Mouse (Mus musculus): ENCODE measurements at regions not wholly inside any gene's neighbourhood (a gene's known extent, or its start where the extent isn't known, plus 50 kb on each side); places are given as distances from the start of the nearest gene placed in this dataset.

DNA sequence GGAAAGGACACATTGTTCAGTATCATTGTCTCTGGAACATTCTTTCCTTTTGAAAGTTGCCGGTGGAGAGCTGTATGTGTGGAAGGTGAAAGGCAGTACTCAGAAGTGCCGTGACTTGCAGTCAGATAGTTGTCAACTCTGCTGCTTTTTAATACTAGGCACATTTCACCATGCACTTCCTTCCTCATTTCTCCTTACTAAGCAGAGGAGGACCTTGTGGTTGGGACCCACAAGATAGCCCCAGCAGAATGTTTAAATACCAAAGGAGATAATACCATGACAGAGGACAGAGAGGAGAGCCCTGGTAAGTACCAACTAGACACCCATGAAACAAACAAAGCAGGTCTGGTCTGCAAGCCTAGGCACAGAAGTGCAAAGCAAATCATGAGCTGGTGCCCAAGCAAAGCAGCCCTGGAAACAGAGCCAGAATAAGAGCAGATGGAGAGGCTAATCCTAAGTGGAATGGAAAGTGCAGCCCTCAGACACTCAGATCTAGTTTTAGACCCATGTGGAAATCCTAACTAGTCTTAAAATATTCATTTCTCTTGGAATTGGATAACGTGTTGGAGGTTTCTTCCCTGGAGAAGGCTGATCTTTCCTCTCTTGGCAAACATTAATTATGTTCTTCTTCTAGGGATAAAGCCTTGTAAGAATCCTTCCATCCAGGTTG lies 341.4 kb downstream of the Insc start:
- no peak overlapping the region for H3K27ac ChIP-seq
- 80% methylated on average over 3 of the region's 3 CpGs for WGBS
- no peak overlapping the region for H3K4me2 ChIP-seq (replicated peaks)
- no peaks in the 10 kb centered on the region for H3K36me3 ChIP-seq
- ATAC-seq (ENCODE audit: insufficient number of reproducible peaks, insufficient read depth, low FRiP score, low TSS enrichment) = no peak
- no peaks in the 10 kb centered on the region for H3K27me3 ChIP-seq
- H3K9ac ChIP-seq = no peak overlapping the region
- H3K9me3 ChIP-seq = no peaks in the 10 kb centered on the region
- H3K4me1 ChIP-seq = no peaks in the 10 kb centered on the region
- no peak overlapping the region for H3K4me3 ChIP-seq

DNA sequence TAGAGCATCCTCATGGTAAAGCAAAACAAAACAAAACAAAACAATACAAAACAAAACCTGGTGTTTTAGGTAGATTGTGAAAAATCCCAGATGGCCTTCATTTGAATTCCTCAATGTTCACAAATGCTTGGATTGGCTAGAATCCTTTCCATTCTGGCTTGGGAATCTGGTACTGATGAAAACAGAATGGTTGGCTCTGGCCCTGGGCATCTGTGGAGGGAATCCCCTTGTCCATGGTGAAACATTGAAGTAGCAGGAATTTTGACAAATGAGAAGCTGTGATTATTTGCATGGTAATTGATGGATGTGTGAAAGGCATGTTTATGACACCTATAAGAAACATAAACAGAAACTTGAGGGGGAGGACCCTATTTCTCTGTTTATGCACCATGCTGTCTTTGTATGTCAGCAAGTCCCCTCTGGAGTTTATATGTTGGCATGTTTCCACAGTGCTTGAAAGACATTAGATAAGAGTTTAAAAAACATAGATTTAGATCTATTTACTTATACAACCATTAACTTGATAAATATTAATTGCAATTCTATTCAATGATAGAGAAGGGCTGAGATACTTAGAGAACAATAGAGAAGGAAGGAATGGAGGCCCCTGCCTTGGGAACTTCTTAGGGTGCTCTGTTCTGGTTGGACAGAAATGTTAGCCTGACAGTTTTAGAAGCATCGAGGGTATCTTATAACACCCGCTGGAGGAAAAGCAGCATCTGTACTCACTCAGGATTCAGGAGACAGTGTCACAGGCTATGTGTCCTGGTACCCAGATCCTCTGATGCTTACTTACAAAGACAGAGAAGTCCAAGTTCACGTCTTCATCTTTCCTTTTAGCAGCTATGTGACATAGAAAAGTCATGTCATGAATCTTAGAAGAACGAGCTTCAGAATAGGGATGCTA lies 343.3 kb downstream of the Insc start:
- Histone ChIP-seq H3K9me3 (no peaks in the 10 kb centered on the region), H3K27ac (no peak overlapping the region), H3K36me3 (no peaks in the 10 kb centered on the region), H3K4me1 (no peaks in the 10 kb centered on the region), H3K4me3 (no peak overlapping the region), H3K9ac (no peak overlapping the region), H3K4me2 (replicated peaks) (no peak overlapping the region), H3K27me3 (no peaks in the 10 kb centered on the region)
- no peak for ATAC-seq (ENCODE audit: insufficient number of reproducible peaks, insufficient read depth, low FRiP score, low TSS enrichment)
- WGBS = 70% methylated on average over 4 of the region's 4 CpGs

DNA sequence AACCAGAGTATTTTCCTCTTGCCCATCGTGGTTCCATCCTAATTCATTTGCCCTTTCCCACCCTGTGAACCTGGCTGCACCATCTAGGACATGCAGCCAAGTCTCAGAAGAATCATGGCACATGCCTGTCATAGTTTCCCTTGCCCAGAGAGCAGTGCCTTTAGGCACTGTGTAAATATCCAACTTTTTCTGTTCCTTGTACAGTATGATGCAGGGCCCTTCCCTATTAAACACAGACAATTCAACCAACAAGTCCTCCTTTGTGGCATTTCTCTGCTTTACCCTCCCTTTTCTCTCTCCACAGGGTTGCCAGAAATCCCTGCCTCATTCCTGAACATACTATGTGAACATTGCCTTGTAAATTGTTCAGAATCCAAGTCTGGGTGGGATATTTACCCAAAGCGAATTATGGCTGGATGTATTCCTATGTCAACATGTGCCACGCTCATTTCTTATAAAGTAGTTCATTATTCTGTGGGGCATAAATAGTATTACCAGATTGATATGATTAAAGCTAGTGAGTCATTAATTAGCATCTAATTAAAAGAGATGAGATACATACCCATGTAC lies 349.1 kb downstream of the Insc start:
- Histone ChIP-seq H3K36me3 (no peaks in the 10 kb centered on the region), H3K9me3 (no peaks in the 10 kb centered on the region), H3K9ac (no peak overlapping the region), H3K4me1 (no peaks in the 10 kb centered on the region), H3K27ac (no peak overlapping the region), H3K27me3 (no peaks in the 10 kb centered on the region), H3K4me3 (no peak overlapping the region), H3K4me2 (replicated peaks) (no peak overlapping the region)
- 72% methylated on average over 3 of the region's 3 CpGs for WGBS
- no peak for ATAC-seq (ENCODE audit: insufficient number of reproducible peaks, insufficient read depth, low FRiP score, low TSS enrichment)

DNA sequence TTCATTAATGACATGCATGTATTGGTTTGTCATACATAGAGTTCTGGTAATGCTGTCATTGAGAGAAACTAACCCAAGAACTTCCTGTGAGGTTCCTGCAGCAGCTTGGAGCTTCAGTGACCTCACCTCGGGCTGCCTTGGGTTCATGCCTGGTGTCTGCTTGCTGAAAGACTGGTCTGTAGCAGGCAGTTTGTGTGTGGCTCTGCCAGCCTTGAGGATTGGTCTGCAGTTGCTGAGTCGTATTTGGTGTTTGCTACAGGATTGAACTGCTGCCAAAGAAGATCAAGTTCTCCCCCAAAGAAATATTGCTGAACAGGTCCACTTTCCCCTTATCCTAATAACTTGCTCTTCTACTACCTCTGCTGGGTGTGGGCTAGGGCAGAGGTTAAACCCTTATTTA lies 362.5 kb downstream of the Insc start:
- Histone ChIP-seq H3K27me3 (no peaks in the 10 kb centered on the region), H3K27ac (no peak overlapping the region), H3K9me3 (no peaks in the 10 kb centered on the region), H3K36me3 (no peaks in the 10 kb centered on the region), H3K4me3 (no peak overlapping the region), H3K9ac (no peak overlapping the region), H3K4me1 (no peaks in the 10 kb centered on the region), H3K4me2 (replicated peaks) (no peak overlapping the region)
- 64% methylated on average over 2 of the region's 2 CpGs for WGBS
- ATAC-seq (ENCODE audit: insufficient number of reproducible peaks, insufficient read depth, low FRiP score, low TSS enrichment) = no peak

DNA sequence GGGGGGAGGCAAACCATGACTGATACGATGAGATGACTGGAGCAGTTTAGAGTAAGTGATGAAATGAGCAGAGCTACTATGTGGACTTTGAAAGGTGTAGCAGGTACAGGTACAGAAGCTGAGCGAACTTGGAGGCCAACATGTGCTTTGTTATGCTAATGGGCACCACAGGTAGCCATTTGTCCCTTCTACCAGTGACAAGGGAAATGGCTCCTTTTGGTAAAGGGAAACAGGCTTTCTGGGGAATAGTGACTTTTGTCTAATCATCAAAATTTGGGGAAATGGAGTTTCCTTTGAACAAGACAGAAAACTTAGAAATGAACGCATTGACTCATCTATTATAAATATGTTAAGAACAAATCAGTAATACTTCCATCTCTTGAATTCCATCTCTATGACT lies 368.8 kb downstream of the Insc start:
- Histone ChIP-seq H3K9me3 (no peaks in the 10 kb centered on the region), H3K4me1 (no peaks in the 10 kb centered on the region), H3K4me2 (replicated peaks) (no peak overlapping the region), H3K27me3 (no peaks in the 10 kb centered on the region), H3K9ac (no peak overlapping the region), H3K27ac (no peak overlapping the region), H3K36me3 (no peaks in the 10 kb centered on the region), H3K4me3 (no peak overlapping the region)
- no peak for ATAC-seq (ENCODE audit: insufficient number of reproducible peaks, insufficient read depth, low FRiP score, low TSS enrichment)
- 52% methylated on average over 3 of the region's 3 CpGs for WGBS

DNA sequence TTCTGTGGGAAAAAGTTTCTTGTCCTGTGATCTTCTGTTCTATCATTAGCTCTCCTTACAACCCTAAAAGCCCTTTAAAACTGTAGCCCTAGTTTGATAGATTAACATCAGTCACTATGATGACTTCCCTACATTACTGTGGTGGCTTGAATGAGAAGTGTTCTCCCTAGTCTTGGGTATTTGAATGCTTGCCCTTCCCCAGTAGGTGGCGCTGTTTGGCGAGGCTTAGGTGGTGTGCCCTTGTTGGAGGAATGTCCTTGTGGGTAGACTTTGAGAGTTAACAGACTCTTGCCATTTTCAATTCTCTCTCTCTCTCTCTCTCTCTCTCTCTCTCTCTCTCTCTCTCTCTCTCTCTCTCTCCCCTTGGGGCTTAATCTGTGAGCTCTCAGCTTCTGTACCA lies 379.8 kb downstream of the Insc start:
- WGBS = 58% methylated on average over 2 of the region's 2 CpGs
- no peak overlapping the region for H3K4me3 ChIP-seq
- H3K4me1 ChIP-seq = no peaks in the 10 kb centered on the region
- no peaks in the 10 kb centered on the region for H3K9me3 ChIP-seq
- no peak overlapping the region for H3K27ac ChIP-seq
- ATAC-seq (ENCODE audit: insufficient number of reproducible peaks, insufficient read depth, low FRiP score, low TSS enrichment) = no peak
- H3K36me3 ChIP-seq = no peaks in the 10 kb centered on the region
- no peak overlapping the region for H3K4me2 ChIP-seq (replicated peaks)
- no peak overlapping the region for H3K9ac ChIP-seq
- 0 out of 2 replicates have a peak, but pooled peaks cover 3% of the 10 kb centered on the region for H3K27me3 ChIP-seq

DNA sequence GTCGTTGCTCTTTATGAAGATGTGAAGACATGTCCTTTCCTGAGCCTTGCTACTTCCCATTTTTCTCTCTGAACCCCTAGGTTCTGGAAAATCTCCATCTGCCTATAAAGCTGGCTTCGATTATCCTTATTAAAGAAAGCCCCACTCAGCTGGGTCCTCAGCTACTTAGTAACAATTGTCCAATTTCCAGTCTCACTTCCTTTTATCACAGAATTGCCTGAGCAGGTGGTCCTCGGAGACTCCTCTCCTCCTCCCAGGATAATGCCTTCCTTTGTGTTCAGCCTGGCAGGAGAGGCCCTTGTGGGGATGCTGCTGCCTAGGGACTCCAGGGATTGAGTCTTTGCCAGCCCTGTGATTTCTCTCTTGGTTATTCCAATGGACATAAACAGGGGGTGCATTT lies 385.5 kb downstream of the Insc start:
- Histone ChIP-seq H3K27me3 (0 out of 2 replicates have a peak, but pooled peaks cover 3% of the 10 kb centered on the region), H3K36me3 (no peaks in the 10 kb centered on the region), H3K9ac (no peak overlapping the region), H3K4me3 (no peak overlapping the region), H3K4me1 (no peaks in the 10 kb centered on the region), H3K27ac (no peak overlapping the region), H3K9me3 (no peaks in the 10 kb centered on the region), H3K4me2 (replicated peaks) (no peak overlapping the region)
- 28% methylated on average over 3 of the region's 3 CpGs for WGBS
- ATAC-seq (ENCODE audit: insufficient number of reproducible peaks, insufficient read depth, low FRiP score, low TSS enrichment) = no peak

DNA sequence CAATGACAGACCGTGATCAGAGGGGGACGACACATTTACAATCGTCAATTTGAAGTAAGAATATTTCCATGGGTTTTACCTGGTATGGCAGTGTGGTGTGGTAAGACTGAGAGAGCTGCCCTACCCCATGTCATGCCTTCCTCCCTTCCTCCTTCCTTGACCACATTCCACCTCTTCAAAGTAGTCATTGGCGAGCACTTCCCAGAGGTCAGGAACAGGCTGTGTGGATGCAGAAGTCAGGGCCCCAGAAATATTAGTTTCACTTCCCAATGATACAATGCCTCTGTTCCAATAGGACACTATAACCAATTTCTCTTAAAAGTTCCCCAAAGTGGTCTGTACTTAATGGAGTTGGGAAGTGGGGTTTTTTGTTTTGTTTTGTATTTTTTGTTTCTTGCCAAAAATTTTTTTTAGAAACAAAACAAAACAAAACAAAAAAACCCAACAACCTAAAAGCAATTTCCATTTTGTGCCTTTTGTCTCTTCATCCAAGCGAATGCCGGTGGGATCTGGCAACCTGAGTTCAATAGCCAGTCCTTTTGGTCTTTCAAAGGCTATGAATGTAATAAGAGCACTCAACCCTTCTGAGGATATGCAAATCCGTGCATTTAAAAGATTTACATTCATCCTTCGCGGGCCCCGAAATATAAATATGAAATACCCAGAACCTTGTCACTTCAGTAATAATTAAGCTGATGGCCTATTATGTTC lies 387.9 kb downstream of the Insc start:
- Histone ChIP-seq H3K4me2 (replicated peaks) (no peak overlapping the region), H3K36me3 (no peaks in the 10 kb centered on the region), H3K27me3 (0 out of 2 replicates have a peak, but pooled peaks cover 3% of the 10 kb centered on the region), H3K4me3 (no peak overlapping the region), H3K4me1 (no peaks in the 10 kb centered on the region), H3K9me3 (no peaks in the 10 kb centered on the region), H3K9ac (no peak overlapping the region), H3K27ac (no peak overlapping the region)
- WGBS = 88% methylated on average over 10 of the region's 10 CpGs
- ATAC-seq (ENCODE audit: insufficient number of reproducible peaks, insufficient read depth, low FRiP score, low TSS enrichment) = no peak

DNA sequence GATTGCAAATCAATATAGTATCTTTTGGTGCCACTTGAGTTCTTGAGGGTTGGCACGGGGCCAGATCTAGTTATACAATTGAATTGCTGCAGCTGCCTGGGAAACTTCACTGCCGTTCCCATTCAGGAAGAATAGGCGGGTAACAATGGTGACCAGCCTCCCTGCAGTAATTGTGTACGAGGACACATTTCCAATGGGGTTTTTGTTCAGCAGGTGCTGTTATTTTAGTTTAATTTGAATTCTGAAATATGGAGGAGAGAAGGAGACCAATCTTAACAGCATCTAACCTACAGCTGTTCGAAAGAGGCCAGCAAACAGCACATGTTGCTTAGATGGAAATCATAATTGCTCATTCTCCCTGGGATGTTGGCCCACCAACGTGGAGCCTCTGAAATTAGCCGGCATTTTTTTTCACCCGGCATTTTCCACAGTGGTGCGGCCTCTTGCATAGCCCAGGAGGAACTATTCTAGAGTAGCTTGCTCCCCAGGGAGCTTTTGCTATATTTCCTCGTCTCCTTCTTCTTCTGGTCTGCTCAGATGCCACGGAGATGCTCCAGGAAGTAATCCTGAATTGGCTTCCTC lies 388.6 kb downstream of the Insc start:
- H3K9me3 ChIP-seq = no peaks in the 10 kb centered on the region
- H3K4me3 ChIP-seq = no peak overlapping the region
- no peak overlapping the region for H3K4me2 ChIP-seq (replicated peaks)
- no peak overlapping the region for H3K9ac ChIP-seq
- WGBS = 63% methylated on average over 11 of the region's 11 CpGs
- no peak overlapping the region for H3K27ac ChIP-seq
- H3K27me3 ChIP-seq = 0 out of 2 replicates have a peak, but pooled peaks cover 3% of the 10 kb centered on the region
- ATAC-seq (ENCODE audit: insufficient number of reproducible peaks, insufficient read depth, low FRiP score, low TSS enrichment) = no peak
- H3K4me1 ChIP-seq = no peaks in the 10 kb centered on the region
- H3K36me3 ChIP-seq = no peaks in the 10 kb centered on the region

DNA sequence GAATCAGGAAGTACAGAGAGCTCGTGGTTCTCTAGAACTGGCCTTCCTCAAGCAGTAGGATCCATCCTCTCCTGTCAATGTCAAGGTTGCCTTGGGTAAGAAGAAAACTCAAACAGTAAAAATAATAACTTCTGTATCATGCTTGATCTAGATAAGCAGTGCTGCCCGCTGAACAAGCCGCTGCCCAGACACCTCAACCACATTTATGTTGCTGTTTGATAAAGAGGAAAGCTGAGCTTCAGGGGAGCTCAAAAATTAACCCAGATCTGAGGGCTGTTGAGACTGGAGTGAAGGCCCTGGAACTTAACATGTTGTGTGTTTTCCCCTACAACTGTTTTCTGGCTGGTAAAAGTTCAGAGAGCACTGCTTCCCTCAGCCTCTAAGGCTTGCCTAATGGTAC lies 389.1 kb downstream of the Insc start:
- no peak for ATAC-seq (ENCODE audit: insufficient number of reproducible peaks, insufficient read depth, low FRiP score, low TSS enrichment)
- Histone ChIP-seq H3K27me3 (0 out of 2 replicates have a peak, but pooled peaks cover 3% of the 10 kb centered on the region), H3K9me3 (no peaks in the 10 kb centered on the region), H3K4me3 (no peak overlapping the region), H3K9ac (no peak overlapping the region), H3K36me3 (no peaks in the 10 kb centered on the region), H3K27ac (no peak overlapping the region), H3K4me1 (no peaks in the 10 kb centered on the region), H3K4me2 (replicated peaks) (no peak overlapping the region)
- 85% methylated on average over 3 of the region's 3 CpGs for WGBS

DNA sequence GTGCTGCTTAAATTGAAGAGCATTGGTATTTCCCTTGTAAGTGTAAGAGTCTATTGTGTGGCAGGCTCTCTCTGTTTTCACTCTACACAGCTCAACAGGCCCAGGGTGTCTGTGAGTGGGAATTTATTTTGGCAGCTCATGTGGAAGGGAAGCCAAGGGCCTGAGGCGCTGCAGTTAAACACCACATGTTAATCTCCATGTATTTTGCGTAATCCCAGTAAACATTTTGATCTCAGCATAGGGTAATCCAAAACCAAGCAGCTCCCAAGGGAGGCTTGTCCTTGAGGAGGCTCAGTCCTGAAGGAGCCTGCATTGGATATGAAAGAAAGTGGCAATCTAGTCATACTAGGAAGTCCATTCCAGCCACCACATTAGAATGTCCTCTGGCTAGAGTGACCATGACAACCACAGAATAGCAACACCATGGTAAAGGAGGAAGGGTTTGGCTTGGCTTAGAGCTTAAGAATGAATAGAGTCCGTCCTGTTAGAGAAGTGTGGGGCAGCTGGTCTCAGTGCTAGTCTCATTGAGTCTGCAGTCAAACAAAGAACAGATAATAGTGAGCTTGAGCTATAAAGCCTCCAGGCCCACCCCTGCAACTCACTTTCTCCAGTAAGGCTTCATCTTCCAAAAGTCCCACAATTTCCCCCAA lies 391.6 kb downstream of the Insc start:
- Histone ChIP-seq H3K4me1 (no peaks in the 10 kb centered on the region), H3K9ac (no peak overlapping the region), H3K4me3 (no peak overlapping the region), H3K4me2 (replicated peaks) (no peak overlapping the region), H3K36me3 (no peaks in the 10 kb centered on the region), H3K27ac (no peak overlapping the region), H3K27me3 (no peaks in the 10 kb centered on the region), H3K9me3 (no peaks in the 10 kb centered on the region)
- ATAC-seq (ENCODE audit: insufficient number of reproducible peaks, insufficient read depth, low FRiP score, low TSS enrichment) = no peak
- 75% methylated on average over 3 of the region's 3 CpGs for WGBS

Data from embryonic facial prominence, embryonic 12.5 days (tissue).